Mouse (Mus musculus) cerebellum, postnatal 36 days (tissue): ENCODE measurements around the gene Coq2.

Experiments
- DNase-seq, 2 experiments: peaks; one replicate each; pipeline ENCODE4 v3.0.0; 2021 to 2022; ENCODE audit warnings: mixed read lengths in 2 of 2

Gene Coq2

GRCm38 (mm10) chr5:100658460-100658859 lies 16.5 kb downstream of the Coq2 start:
- no peak for DNase-seq

DNA sequence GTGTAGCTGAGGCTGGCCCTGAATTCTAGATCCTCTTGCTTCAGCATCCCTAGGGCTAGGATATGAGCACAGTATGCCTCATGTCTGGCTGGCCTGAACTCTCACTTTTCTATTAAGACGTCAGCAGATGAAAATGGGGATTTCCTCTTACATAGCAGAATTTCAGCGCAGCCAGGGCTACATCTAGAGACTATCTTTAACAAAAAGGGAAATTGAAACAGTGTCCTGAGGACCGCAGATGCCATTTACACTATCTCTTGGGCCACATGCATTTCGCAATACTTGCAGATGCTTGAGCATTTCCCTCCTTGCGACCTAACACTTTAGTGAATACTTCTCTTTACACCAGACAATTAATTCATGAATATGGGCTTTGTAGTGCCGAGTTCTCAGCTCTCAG lies 18.6 kb downstream of the Coq2 start:
- no peak for DNase-seq

GRCm38 (mm10) chr5:100652327-100652726 lies 22.6 kb downstream of the Coq2 start:
- no peak for DNase-seq

DNA sequence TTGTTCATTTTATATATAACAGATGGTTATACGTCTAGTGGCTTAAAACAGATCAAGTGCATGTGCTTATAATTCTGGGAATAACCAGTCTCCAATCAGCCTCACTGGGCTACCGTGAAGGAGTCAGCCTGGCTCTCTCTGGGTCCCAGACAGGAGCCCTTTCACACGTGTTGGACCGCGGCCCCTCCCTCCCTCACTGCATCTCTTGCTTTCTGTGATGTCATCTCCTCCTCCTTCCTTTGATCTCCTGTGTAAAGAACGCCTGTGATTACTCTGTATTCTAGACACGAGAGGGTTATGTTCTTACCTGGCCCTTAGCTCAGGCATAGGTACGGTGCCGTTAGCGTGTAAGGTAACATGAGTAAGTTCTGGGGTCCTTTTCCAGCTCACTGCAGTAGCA lies 23.5 kb downstream of the Coq2 start:
- DNase-seq, result no peak

GRCm38 (mm10) chr5:100650969-100651368 lies 24.0 kb downstream of the Coq2 start:
- no peak for DNase-seq

DNA sequence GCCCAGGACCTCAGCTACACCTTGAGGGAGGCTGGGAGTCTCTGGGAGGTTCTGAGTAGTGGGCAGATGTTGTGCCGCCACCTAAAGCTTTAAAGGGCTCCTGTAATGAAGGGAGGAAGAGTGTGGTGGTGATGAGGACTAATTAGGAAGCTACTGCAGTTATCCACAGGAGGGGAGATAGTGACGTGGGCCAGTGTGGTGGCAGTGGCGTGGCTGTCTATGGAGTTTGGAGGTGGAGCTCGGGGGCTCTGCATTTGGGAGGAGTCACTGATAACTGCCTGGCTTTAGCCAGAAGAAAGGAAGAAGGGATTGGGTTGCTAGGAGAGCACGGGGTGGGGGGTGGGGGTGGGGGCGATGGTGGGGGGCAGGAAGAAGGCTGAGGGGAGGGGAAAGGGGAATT lies 26.4 kb downstream of the Coq2 start:
- DNase-seq, result no peak

GRCm38 (mm10) chr5:100648046-100648445 lies 26.9 kb downstream of the Coq2 start:
- DNase-seq, result no peak

DNA sequence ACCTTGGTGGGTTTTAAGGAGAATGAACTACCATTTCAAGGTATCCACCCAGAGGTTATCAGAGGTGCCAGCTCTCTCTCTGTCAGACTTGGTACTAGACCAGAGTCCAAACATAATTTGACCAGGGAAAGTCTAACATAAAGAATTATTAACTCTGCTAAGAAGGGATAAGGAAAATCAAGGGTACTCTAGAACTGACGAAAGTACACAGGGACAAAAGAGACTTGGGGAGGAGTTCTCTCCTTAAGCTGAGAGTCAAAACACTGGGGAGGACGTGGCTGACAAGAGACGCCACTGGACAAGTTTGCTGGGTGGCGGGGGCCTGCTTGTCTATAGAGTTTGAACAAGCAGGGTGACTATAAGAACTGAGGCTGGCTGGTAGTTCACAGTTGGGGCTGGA lies 28.4 kb downstream of the Coq2 start:
- no peak for DNase-seq

- DNase-seq, result no peak
Observed at GRCm38 (mm10) chr5:100643991-100644535, 30.9 kb downstream of the Coq2 start.

DNA sequence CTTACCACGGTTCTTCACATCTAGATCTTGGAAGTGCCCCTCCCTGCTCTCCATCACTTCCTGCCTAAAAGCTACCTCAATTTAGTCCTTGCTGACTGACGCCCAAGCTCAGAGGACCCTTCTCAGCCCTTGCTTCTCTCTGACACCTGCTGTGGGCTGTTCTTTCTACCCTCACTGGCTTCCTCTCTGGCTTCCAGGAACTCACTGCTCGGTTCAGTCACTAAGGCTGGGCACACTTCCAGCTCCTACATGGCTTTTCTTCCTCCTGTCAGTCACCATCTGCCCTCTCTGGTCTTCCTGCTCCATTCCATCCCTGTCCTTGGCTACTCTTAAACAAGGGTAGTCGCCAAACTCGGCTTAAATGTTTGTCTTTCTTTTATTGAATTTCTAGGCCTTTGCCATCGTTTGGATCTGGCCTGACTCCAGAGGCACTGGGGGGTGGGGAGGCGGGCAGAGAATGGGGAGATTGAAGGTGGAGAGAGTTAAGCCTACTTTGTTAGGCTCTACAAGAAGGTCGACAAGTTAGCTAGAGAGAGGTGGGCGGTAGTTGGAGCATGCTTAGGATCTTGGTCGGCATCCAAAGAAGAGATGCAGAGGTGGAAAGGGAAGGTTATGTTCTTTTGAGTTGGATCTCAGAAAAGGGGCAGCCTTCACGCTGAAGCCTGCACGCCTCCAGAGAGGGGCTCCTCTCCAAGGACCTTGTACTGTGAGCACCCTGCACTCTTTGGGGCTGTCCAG lies 31.5 kb downstream of the Coq2 start:
- DNase-seq, result peak; percentile 28 to 42

DNA sequence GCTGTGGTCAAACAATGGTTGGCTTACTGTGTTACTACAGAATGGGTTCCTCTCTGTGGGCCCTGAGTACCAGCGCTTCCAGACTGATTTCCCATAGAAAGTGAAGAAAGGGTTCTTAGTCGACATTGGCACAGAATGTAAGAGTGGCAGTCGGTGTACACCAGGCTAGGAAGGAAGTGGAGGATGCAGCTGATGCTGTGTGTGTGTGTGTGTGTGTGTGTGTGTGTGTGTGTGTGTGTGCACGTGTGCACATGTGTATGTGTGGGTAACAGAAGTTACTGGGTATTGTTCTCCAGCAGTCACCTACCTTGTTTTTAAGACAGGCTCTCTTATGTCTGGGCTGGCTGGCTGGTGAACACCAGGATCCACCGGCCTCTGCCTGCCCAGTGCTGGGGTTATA lies 32.6 kb downstream of the Coq2 start:
- no peak for DNase-seq

- no peak for DNase-seq
Observed at GRCm38 (mm10) chr5:100638483-100638882, 36.5 kb downstream of the Coq2 start.

DNA sequence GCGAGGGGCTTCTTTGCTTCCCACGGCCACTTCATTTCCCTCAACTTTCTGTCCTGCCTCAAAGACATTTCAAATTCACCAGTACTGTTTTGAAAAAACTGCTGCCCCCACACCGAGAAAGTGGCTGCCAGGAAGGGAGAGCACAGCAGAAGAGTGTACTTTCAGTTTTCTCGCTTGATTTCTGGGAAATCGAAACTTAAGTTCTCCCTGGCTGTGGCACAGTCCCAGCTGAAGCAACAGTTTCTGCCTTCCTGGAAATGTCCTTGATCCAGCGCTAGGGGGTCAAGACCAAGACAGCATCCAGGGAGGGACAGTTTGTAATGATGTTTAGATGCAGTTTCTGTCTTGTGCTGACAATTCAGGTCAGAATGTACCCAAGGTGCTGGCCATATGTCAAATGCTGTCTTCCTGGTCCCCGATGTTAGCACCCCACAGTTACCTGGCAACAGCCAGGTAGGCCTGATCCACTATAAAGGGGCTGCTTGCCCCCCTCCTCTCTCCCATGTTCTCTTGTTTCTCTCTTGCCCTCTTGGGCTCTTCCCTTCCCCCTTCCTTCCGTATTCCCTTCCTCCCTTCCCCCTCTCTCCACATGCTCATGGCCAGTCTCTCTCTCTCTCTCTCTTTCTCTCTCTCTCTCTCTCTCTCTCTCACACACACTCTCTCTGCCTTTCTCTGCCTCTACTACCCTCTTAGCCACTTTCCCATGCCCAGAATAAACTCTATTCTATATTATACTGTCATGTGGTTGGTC lies 38.0 kb downstream of the Coq2 start:
- DNase-seq, result no peak

DNA sequence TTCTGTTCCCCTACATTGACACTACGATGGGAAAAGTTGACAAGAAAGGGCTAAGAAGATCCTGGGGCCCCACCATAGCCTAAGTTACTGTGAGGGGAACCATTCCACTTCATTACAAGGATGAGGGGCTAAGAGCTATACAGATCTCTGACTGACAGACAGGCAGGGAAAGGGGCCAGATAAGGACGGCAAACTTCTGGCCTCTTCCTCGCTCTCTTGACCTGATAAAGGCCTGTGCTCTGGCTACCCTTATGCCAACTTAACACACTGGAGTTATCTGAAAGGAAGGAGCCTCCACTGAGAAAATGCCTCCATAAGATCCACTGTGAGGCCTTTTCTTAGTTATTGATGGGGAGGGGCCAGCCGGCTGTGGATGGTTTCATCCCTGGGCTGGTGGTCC lies 39.0 kb downstream of the Coq2 start:
- DNase-seq, result no peak

DNA sequence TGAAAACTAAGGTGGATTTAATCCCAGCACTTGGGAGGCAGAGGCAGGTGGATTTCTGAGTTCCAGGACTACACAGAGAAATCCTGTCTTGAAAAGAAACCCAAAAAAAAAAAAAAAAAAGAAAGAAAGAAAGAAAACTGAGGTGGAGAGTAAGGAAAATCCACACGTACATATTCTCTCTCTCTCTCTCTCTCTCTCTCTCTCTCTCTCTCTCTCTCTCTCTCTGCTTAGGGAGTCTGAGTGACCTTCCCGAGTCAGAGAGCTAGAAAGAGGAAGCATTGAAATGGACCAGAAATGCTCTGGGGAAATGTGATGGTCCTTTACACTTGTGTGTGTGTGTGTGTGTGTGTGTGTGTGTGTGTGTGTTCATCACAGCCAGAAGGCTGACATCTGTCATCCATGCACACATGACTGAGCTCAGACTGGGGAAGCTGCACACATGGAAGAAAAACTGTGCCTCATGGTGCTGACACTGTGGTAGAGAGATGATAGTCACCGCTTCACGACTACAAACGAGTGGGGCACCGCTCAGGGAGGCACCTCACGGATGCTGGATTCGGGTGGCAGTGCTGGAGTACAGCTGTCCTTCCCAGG lies 40.0 kb downstream of the Coq2 start:
- no peak for DNase-seq

DNA sequence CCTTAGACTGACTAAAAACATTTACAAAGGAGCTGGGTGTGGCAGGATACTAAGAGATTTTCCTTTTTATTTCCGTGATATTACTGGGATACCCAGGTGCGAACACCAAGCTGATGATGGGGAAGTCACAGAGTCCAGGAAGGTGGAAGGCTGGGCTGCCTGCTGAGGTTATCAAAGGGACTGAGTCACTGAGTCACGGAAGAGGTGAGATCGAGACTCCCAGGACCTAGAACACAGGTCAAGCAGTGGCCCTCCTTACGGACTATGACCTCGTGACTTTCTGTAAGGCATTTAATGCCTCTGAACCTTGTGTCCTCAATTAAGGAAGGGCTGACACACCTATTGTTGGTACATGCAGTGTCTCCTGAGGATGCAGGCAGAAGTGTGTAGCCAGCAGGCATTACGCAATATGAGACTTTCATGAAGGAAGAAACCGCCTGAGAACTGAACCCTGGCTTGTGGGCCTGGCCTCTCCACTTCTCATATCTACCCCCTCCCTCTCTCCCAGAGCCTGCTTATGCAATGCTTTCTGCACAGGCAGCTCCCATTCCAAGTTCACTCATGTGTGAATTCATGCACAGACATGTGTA lies 42.3 kb downstream of the Coq2 start:
- no peak for DNase-seq

GRCm38 (mm10) chr5:100628807-100629206 lies 46.1 kb downstream of the Coq2 start:
- no peak for DNase-seq

DNA sequence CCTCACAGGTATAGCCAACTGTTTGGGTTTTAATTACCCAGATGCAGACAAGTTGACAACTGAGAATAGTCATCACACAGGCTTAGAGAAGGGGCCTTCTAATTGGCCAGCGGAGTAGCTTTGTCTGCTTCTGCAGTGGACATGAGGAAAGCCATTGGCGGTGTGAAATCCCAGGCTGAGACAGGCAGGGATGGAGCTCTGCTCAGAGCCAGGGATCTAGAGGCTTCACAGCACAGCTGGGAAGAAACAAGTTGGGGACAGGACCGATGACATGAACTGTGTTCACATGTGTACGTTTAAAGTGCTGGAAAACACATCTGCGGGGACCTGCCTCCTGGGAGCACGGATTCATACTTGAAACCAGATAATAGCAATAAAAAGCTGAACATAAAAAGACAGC lies 48.4 kb downstream of the Coq2 start:
- no peak for DNase-seq

- DNase-seq, result no peak
Observed at GRCm38 (mm10) chr5:100624743-100625360, 50.1 kb downstream of the Coq2 start.

DNA sequence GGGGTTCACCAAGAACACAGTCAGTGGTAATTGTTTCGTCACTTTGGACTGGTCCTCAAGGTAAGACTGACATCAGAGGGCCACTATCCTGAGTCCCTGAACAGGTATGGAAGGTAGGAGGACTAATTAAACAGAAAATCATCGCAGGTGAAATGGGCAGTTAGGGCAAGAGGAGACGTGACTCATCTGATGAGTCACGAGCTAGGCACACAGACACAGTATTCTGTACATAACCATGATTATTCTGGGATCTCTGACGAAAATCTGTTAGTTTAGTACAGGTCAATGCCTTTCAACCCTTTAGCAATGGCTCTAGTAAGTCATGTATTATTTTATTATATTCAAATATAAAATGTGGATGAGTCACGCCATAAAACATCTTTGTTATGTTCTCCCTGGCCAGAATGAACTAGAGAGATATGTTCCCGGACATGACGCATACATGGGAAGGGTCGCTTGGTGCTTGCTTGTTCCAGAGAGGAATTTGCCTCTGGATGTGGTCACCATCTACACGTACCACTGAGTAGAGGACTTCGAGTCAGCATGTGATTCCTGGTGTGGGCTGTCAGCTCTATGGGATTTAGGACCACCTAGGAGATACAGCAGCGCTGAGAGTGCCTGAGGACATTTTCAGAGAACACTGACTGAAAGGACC lies 52.3 kb downstream of the Coq2 start:
- DNase-seq, result no peak

DNA sequence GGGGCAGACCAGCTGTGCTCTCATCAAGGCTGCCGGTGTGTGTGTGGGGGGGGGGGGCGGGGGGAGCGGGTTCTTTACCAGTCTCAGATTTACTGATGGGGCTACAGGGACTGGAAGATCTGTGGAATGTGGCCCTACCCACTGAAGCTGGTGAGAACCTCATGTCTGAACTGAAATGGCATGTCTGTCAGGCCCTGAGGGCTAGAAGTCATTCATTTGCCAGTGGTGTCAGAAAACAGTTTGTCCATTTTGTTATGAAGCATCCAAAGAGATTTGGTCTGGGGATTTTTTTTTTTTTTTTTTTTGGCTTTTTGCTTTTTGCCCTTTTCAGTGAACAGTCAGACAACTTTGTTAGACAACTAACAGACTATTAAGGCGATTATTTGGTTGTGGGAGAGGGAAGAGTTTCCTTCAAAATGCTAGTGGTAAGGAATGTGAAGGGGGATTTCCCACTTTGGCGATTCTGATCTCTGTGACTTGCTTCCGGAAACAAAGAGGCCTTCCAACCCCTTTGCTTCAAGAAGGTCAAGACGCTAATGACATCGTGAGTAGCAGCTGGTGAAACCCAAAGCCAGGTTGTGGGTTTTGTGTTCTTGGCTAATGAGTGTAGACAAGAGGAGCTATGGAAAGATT lies 52.9 kb downstream of the Coq2 start:
- no peak for DNase-seq

DNA sequence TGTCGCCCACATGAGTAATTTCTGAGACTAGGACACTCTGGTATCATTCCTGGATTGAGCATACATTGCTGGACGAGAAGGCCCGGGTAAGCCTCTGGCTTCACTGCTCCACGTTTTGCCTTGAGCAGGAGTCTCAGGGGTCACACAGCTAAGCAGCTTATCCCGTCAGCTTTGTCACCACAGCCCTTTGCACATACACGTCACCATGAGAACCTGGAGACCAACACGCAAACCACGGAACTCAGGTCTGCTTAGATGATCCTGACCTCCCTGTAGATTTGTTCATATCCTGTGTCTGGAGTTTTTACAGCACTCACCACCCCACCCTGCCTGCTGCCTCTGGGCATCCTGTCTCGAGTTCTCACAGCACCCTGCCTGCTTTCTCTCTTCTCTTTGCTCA lies 54.0 kb downstream of the Coq2 start:
- DNase-seq, result no peak
